Mouse (Mus musculus) embryonic fibroblast, embryonic 13.5 days (primary cell): Measurements from ENCODE around the gene E130116L18Rik. TPM values are rescaled to one million over a fixed set of nuclear protein-coding genes. Genes with fewer than 3 reads are reported as not detected.

Experiments
- H3K27ac ChIP-seq: 2 replicates; pipeline ENCODE4 v1.5.1; 2012; ENCODE audit warnings: low read length, control low read depth, inconsistent platforms; ENCODE audit not compliant: insufficient read depth
- H3K4me1 ChIP-seq: 2 replicates; pipeline ENCODE4 v1.6.1; 2011; ENCODE audit warnings: low read length; ENCODE audit not compliant: control insufficient read depth, insufficient read depth
- H3K4me3 ChIP-seq: 2 replicates; pipeline ENCODE4 v1.5.1; 2011; ENCODE audit warnings: mild to moderate bottlenecking, control low read depth, low read length; ENCODE audit not compliant: insufficient read depth
- CTCF ChIP-seq: IDR thresholded peaks from 2 replicates; pipeline ENCODE4 v1.5.1; 2011; ENCODE audit warnings: mild to moderate bottlenecking, control low read depth, low read length, moderate library complexity, borderline replicate concordance; ENCODE audit not compliant: insufficient read depth
- POLR2A ChIP-seq: IDR thresholded peaks from 2 replicates; pipeline ENCODE4 v1.6.1; 2011; ENCODE audit warnings: low read depth, mild to moderate bottlenecking, control low read depth, low read length, moderate library complexity
- polyA plus RNA-seq: library from polyadenylated mRNA; stranded (reverse); fragments of >200 nt; gene quantifications from 2 replicates; pipeline ENCODE4 v1.2.4, GENCODE M21; 2011; ENCODE audit warnings: low read depth; ENCODE audit not compliant: missing spikeins, insufficient read length

Gene E130116L18Rik
- polyA plus RNA-seq: not detected in 2 replicates

DNA sequence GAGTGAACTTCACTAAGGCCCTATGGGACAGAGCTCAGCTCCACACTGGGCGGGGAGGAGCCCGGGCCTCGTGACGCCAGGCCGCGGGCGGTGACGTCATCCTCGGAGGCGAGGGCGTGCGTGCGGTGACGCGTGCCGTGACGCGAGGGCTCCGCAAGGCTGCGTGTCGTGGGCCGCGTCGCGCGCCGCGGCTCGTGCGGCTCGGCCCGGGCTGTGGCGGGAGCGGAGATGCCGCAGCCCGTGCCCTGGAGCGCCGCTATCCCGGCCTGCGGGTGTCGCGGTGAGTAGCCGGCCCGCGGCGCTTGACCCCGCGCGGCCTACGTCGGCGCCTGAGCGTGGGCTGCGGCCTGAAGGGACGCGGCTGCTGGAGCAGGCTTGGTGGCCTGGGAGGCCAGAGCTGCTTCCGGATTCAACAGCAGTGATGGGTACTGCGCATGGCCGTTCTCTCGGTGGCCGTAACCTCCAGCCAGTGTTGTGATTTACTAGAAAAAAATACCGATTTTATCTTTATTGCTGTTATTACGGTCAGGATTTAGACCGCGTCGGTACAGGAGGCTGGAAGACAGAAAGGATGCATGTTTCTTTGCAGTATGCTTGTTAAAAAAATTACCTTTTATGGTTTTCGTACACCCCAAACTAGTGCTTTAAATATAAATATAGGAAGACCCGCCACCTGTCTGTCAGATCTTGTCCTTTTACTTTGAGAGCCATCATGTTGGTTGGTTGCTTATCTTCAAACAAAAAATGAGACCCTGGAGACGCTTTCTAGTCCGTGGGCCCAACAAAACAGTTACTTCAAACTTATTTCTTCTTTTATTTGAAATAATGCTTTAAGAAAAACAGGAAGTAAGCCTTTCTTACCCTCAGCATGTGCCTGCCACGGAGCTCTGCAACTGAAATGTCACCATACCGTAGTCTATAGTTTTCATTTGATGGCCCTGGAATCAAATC, at the start of gene E130116L18Rik:
Gene E130116L18Rik (minus strand): TSS at position 402 of the 951 bp plus-strand sequence.
- peak within 1 kb of the TSS; percentile 71 for H3K4me3 ChIP-seq
- no peaks in the 10 kb centered on the region for H3K4me1 ChIP-seq
- H3K27ac ChIP-seq: no peak within 1 kb of the TSS
- no peak for TF ChIP-seq CTCF
- peak; percentile 55; the same call in 1 of the 2 replicates for TF ChIP-seq POLR2A

DNA sequence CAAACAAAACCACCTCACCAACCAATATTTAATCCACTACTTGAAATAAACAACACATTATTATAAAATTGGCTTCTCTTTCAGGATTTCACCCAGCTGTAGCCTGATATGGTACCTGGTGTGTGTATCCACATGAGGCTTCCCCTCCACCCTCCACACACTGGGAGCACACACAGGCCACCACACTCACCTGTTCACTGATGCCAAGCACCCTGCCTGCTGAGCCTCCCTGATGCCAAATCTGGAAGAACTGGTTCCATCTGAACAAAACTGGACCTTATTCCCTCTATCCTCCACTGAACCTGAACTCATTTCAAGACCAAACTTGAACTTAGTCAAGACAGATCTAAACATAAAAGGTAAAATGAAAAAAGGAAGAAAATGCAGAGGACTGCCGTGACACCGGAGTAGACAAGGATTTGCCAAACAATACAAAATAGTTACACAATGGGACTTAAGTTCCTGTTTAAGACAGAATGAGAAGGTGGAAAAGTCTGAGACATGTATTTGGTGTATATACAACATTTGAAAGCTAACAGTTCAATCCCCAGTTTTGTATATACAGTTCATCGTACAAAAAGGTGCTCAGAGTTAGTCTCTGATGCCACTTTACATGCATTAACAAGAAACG, 45.4 kb upstream of the E130116L18Rik start:
- TF ChIP-seq CTCF (no peak), POLR2A (no peak)
- no peaks in the 10 kb centered on the region for H3K4me1 ChIP-seq
- no peak overlapping the region for H3K27ac ChIP-seq
- H3K4me3 ChIP-seq: no peak overlapping the region

DNA sequence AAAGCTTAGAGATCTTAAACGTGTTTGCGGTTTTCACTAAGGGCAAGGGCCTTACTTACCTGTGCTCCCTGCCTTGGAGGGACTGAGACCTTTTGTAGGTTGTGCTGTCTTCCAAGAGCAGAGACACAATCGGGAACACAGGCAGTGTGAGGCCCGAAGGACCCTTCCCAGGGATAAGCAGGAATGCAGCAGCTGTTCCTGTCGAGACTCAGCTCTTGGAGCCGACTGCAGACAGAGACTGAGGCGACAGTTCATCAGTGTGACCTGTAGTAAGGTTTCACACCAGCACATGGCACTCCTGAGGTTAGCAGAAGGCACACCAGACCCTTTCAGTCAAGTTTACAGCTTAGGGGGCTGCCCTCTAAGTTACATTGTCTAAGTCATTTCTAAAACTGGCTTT, 39.3 kb upstream of the E130116L18Rik start:
- Histone ChIP-seq H3K4me3 (no peak overlapping the region), H3K4me1 (no peaks in the 10 kb centered on the region), H3K27ac (no peak overlapping the region)
- TF ChIP-seq POLR2A (no peak), CTCF (no peak)

DNA sequence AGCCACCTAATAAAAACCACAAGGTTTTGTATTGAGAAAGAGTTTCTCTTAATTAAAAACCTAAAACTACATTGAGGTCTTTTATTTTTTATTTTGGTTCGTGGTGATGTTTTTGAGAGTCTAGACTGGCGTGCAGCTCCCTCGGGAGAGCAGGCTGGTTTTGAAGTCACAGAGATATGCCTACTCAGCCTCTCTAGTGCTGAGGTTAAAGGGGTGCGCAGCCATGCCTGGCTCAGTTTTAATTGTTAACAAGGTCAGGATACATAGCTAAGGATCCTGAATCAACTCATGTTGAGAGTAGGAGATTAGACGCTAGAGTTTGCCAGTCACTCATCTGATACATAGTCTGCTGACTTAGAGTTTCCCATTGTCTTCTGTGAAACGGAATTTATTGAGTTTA, 38.5 kb upstream of the E130116L18Rik start:
- TF ChIP-seq POLR2A (no peak), CTCF (no peak)
- H3K4me3 ChIP-seq: no peak overlapping the region
- no peak overlapping the region for H3K27ac ChIP-seq
- H3K4me1 ChIP-seq: no peaks in the 10 kb centered on the region

DNA sequence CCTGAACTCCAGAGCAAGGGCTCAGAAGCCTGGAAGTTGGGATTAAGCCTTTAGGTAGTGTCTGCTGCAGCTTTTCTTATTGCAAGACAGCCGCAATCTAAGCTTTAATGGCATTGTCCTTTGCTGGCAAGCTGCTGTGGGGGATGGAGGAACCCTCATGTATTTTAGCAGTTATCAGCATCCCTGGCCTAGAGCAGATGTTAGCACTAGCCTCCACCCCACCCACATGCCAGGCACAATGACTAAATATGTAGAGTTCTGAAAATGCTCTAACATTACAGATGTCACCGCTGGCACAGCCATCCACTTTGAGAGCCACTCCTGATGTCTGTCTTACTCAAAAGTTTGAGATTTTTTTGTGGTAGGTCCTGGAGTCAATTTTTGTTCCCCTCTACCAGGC, 33.7 kb upstream of the E130116L18Rik start:
- Histone ChIP-seq H3K4me3 (no peak overlapping the region), H3K27ac (no peak overlapping the region), H3K4me1 (no peaks in the 10 kb centered on the region)
- TF ChIP-seq CTCF: no peak
- no peak for TF ChIP-seq POLR2A

DNA sequence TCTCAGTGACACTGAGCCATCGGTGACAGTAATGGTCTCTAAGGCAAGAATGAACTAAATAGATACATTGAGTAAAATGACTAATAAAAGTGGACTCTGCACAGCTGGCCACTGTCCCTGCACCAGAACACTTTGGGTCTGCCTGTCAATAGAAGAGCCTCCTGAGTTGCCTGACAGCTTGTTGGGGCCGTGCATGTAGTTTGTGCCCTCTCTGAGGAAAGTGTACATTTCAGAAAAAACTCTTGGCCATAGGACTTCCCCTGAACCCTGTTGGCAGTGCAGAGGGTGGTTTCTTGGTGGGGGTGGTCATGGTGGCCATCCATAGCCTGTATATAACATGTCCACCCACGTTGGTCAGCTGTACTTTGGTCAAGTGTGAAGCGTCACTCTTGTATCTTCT, 31.5 kb upstream of the E130116L18Rik start:
- Histone ChIP-seq H3K27ac (no peak overlapping the region), H3K4me3 (no peak overlapping the region), H3K4me1 (no peaks in the 10 kb centered on the region)
- TF ChIP-seq POLR2A (no peak), CTCF (no peak)

DNA sequence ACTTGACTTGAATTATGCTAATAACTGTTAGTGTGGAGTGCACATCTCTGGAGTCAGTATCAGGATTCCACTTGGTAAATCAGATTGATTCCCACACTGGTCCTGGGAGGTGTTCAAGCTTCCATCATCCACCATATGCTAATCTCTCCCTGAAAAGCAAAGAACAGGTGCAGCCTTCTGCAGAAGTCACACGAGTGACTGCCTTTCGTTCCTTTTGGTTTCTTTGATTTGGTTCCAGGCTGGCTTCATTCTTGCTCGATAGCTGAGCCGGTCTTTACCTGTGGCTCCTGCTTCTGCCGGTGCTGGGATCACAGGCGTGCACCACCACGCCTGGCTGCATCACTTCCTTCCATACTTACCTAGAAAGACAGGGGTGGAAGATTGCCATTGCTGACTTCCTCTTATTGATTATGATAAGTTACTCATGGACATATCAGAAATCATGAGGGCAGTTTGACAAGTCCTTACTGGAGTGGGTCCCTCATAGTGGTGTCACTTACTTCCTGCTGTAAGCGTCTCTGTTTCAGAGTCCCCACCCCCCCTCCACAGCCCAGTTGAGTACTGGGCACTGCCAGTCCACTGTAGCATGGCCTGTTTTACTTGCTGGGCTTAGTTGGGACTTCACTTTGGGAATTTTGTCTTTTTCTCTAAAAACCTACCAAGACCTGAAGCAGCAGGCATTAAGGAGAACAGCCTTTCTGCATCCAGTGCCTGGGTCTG, 30.0 kb upstream of the E130116L18Rik start:
- Histone ChIP-seq H3K4me1 (no peaks in the 10 kb centered on the region), H3K4me3 (no peak overlapping the region), H3K27ac (no peak overlapping the region)
- TF ChIP-seq POLR2A (no peak), CTCF (no peak)

DNA sequence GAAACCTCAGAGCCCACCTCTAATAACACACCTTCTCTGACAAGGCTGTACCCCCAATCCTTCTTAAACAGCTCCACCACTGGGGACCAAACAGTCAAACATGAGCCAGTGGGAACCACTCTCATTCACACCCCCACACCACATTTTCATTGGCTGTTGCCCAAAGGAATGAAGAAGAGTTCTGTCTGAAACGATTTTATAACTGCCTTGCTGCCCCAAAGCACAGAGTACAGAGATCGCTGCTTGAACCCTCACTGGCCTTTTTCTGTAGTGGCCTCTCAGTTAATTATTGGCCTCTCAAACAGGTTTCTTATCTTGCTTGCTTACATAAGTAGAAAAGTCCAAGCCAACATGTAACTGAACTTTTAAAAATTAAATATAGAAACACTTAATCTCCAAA, 29.5 kb upstream of the E130116L18Rik start:
- Histone ChIP-seq H3K4me3 (no peak overlapping the region), H3K27ac (no peak overlapping the region), H3K4me1 (no peaks in the 10 kb centered on the region)
- TF ChIP-seq POLR2A: no peak
- TF ChIP-seq CTCF: no peak

DNA sequence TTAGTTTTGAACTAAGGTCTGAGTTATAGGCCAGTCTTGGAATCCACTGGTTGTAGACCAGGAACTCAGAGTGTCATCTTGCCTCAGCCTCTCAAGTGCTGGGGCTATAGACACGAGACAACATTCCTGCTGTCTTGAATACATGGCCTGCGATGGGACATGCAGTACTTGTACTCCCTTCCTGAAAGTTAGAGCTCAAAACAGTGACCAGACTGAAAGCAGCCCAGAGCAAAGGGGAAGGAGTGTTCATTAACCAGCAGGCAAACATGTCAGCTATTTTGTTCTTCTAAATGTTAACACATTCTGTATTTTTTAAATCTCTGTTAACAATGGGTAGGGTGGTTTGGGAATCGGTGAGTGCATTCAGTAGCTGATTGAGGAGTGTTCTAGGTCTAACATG, 24.1 kb upstream of the E130116L18Rik start:
- Histone ChIP-seq H3K4me3 (no peak overlapping the region), H3K27ac (no peak overlapping the region), H3K4me1 (no peaks in the 10 kb centered on the region)
- TF ChIP-seq POLR2A (no peak), CTCF (no peak)
